Mouse (Mus musculus) liver, embryonic 14.5 days (tissue): ENCODE data around the gene Dhrs3. TPM values are rescaled to one million over a fixed set of nuclear protein-coding genes. Genes with fewer than 3 reads are reported as not detected.
A peak's percentile ranks its signal among the peaks of the same experiment; 100 is the strongest.

ENCODE experiments used
- ATAC-seq: fragments of 200-750 bp; cut with Nextera tagmentation; 2 replicates; pipeline ENCODE4 v1.8.0; 2017; ENCODE audit warnings: moderate number of reproducible peaks, mild to moderate bottlenecking, moderate library complexity; ENCODE audit not compliant: insufficient read depth
- DNase-seq, 3 experiments: peaks; one replicate each; pipeline ENCODE4 v3.0.0-alpha.2; 2012 to 2013; ENCODE audit warnings: low read depth in 3 of 3, low spot score in 3 of 3
- H3K27ac ChIP-seq: fragments of 300-500 bp; sonication (generic); 2 replicates; pipeline ENCODE4 v1.5.1; 2014; ENCODE audit warnings: moderate library complexity, mild to moderate bottlenecking, control low read depth, inconsistent platforms
- H3K27me3 ChIP-seq: fragments of 300-500 bp; sonication (generic); 2 replicates; pipeline ENCODE4 v1.6.1; 2014; ENCODE audit warnings: mild to moderate bottlenecking, low read length, moderate library complexity; ENCODE audit not compliant: control insufficient read depth, insufficient read depth
- H3K36me3 ChIP-seq: fragments of 300-500 bp; sonication (generic); replicated peaks from 2 replicates; pipeline ENCODE4 v1.6.1; 2014; ENCODE audit warnings: low read depth; ENCODE audit not compliant: control insufficient read depth, insufficient read depth
- H3K4me1 ChIP-seq, 2 experiments: fragments of 200-500 bp in 1 of 2; fragments of 300-500 bp in 1 of 2; sonication (generic) in 1 of 2; replicated peaks; 2 replicates each; pipeline ENCODE4 v1.6.1; 2012 to 2014; ENCODE audit warnings: antibody characterized with exemption in 1 of 2, inconsistent platforms in 1 of 2, low read length in 1 of 2; ENCODE audit not compliant: control insufficient read depth in 2 of 2, insufficient read depth in 2 of 2
- H3K4me2 ChIP-seq: fragments of 300-500 bp; sonication (generic); 2 replicates; pipeline ENCODE4 v1.6.1; 2014; ENCODE audit warnings: low read depth, mild to moderate bottlenecking, control low read depth, moderate library complexity
- H3K4me3 ChIP-seq, 2 experiments: fragments of 200-500 bp in 1 of 2; fragments of 300-500 bp in 1 of 2; sonication (generic) in 1 of 2; 2 replicates each; pipeline ENCODE4 v1.5.1; 2012 to 2014; ENCODE audit warnings: low read depth in 2 of 2, low read length in 2 of 2, mild to moderate bottlenecking in 2 of 2, control low read depth in 1 of 2, inconsistent platforms in 1 of 2, moderate library complexity in 1 of 2; ENCODE audit not compliant: insufficient read depth in 1 of 2
- H3K9ac ChIP-seq: fragments of 300-500 bp; sonication (generic); replicated peaks from 2 replicates; pipeline ENCODE4 v1.6.1; 2014; ENCODE audit warnings: mild to moderate bottlenecking, control low read depth, moderate library complexity
- H3K9me3 ChIP-seq: fragments of 300-500 bp; sonication (generic); 2 replicates; pipeline ENCODE4 v1.6.1; 2016; ENCODE audit warnings: low read length, mixed read lengths; ENCODE audit not compliant: control insufficient read depth
- CTCF ChIP-seq: IDR thresholded peaks from 2 replicates; pipeline ENCODE4 v1.5.1; 2016; ENCODE audit warnings: antibody characterized with exemption, low read depth, control low read depth
- EP300 ChIP-seq: IDR thresholded peaks from 2 replicates; pipeline ENCODE4 v1.6.1; 2016; ENCODE audit warnings: antibody characterized with exemption, low read depth
- WGBS: fragments of 180-500 bp; shearing (Covaris S2); extraction: QIAGEN DNeasy Blood & Tissue Kit; methylation state at CpG from one replicate; pipeline ENCODE4 v1.1.7; 2014; ENCODE audit not compliant: insufficient replicate concordance; 5-methylcytosine and 5-hydroxymethylcytosine counted together
- polyA plus RNA-seq, 2 experiments: library from polyadenylated mRNA; depleted of rRNA in 1 of 2; stranded (reverse) in 1 of 2; unstranded in 1 of 2; fragments of >200 nt; fragmentation: Nextera tagmentation in 1 of 2; extraction: Ambion mirVana in 1 of 2; gene quantifications; 2 replicates each; pipeline versions ENCODE4 v1.2.1 to v1.2.3; 2012 to 2014

Dhrs3 gene
- polyA plus RNA-seq, 2 experiments: 12.5 to 21.3 TPM

GRCm38 (mm10) chr4:144939847-144940411, 47.3 kb downstream of the Dhrs3 start:
- H3K4me1 ChIP-seq: peaks cover 0 to 8% of the 10 kb centered on the region in 2 experiments; a peak in 3 of 4 replicates
- H3K27me3 ChIP-seq: no peaks in the 10 kb centered on the region
- DNase-seq (no peak), ATAC-seq (no peak)
- no peaks in the 10 kb centered on the region for H3K9me3 ChIP-seq
- H3K27ac ChIP-seq: no peak overlapping the region
- no peak overlapping the region for H3K4me3 ChIP-seq
- H3K4me2 ChIP-seq: no peak overlapping the region
- 66% methylated on average over 4 of the region's 4 CpGs for WGBS
- H3K36me3 ChIP-seq: no peaks in the 10 kb centered on the region
- TF ChIP-seq CTCF (no peak), EP300 (no peak)
- no peak overlapping the region for H3K9ac ChIP-seq

GRCm38 (mm10) chr4:144940796-144941462, 48.3 kb downstream of the Dhrs3 start:
- no peak overlapping the region for H3K4me3 ChIP-seq
- no peak overlapping the region for H3K9ac ChIP-seq
- H3K27ac ChIP-seq: no peak overlapping the region
- no peaks in the 10 kb centered on the region for H3K9me3 ChIP-seq
- WGBS: 68% methylated on average over 13 of the region's 13 CpGs
- H3K4me2 ChIP-seq: no peak overlapping the region
- H3K27me3 ChIP-seq: no peaks in the 10 kb centered on the region
- ATAC-seq: no peak
- no peak for DNase-seq
- H3K36me3 ChIP-seq: no peaks in the 10 kb centered on the region
- TF ChIP-seq EP300 (no peak), CTCF (no peak)
- H3K4me1 ChIP-seq: peaks cover 0 to 8% of the 10 kb centered on the region in 2 experiments; a peak in 3 of 4 replicates

DNA sequence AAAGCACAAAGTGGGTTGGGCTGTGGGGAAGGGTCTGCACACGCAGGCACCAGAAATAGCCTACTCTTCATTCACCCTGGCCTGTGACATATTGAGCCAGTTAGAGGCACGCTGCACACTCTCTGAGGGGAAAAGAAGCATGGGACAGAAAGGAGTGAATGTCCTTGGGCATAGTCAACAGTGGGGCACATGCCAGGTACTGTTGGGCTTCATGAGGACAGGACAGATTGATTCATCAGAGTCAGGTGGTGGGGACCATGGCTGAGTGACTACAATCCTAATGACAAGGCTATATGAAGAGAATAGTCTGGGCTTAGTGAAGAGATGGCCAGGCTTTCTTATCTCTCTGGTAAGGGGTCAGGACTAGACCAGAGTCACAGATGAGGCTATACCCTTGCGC, 49.8 kb downstream of the Dhrs3 start:
- Histone ChIP-seq H3K9ac (no peak overlapping the region), H3K36me3 (no peaks in the 10 kb centered on the region), H3K27ac (no peak overlapping the region), H3K4me1 (peaks cover 0 to 9% of the 10 kb centered on the region in 2 experiments; a peak in 3 of 4 replicates), H3K4me3 (no peak overlapping the region), H3K4me2 (no peak overlapping the region), H3K27me3 (no peaks in the 10 kb centered on the region), H3K9me3 (no peaks in the 10 kb centered on the region)
- TF ChIP-seq EP300: no peak
- TF ChIP-seq CTCF: no peak
- ATAC-seq (no peak), DNase-seq (no peak)
- WGBS: 73% methylated on average over 3 of the region's 3 CpGs

- H3K27me3 ChIP-seq: no peaks in the 10 kb centered on the region
- H3K9me3 ChIP-seq: no peaks in the 10 kb centered on the region
- DNase-seq (no peak), ATAC-seq (peak; percentile 54; the same call in 1 of the 2 replicates)
- no peak overlapping the region for H3K4me3 ChIP-seq
- TF ChIP-seq EP300: no peak
- TF ChIP-seq CTCF: no peak
- H3K27ac ChIP-seq: no peak overlapping the region
- H3K9ac ChIP-seq: no peak overlapping the region
- H3K36me3 ChIP-seq: no peaks in the 10 kb centered on the region
- H3K4me2 ChIP-seq: no peak overlapping the region
- H3K4me1 ChIP-seq: peaks cover 6 to 17% of the 10 kb centered on the region in 2 experiments
- WGBS: 30% methylated on average over 5 of the region's 5 CpGs
Measured at GRCm38 (mm10) chr4:144943273-144943672, 50.6 kb downstream of the Dhrs3 start.

- Histone ChIP-seq H3K9ac (no peak overlapping the region), H3K36me3 (no peaks in the 10 kb centered on the region), H3K4me3 (no peak overlapping the region), H3K27ac (no peak overlapping the region), H3K4me1 (peaks cover 35 to 43% of the 10 kb centered on the region in 2 experiments), H3K9me3 (no peaks in the 10 kb centered on the region), H3K4me2 (no peak overlapping the region), H3K27me3 (no peaks in the 10 kb centered on the region)
- ATAC-seq (no peak), DNase-seq (no peak)
- 54% methylated on average over 6 of the region's 6 CpGs for WGBS
- no peak for TF ChIP-seq EP300
- no peak for TF ChIP-seq CTCF
Measured at GRCm38 (mm10) chr4:144947738-144948390, 55.2 kb downstream of the Dhrs3 start.
